Mouse (Mus musculus): ENCODE measurements around the gene Ints7. TPM values are rescaled to one million over a fixed set of nuclear protein-coding genes. Genes with fewer than 3 reads are reported as not detected.

Ints7 gene
- total and polyA plus RNA-seq, 3 experiments: 20.7 to 47.1 (median 25.9) TPM

DNA sequence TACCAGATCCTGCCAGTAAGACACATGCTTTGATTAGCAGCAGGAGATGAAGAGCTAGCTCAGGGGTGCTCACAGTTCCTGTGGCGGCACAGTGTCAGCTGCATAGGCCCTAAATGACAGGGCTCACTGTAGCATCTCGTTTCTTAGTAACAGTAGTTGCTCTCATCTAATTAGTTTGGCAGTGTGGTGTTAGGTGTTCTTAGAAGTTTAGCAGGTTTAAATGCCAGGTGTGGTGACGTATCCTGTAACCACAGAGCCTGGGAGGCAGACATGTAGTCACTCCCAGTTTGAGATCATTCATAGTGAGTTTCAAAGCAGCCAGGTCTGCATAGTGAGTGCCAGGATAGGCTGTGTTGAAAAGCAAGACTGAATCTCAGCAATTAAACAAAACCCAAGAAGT, 4.1 kb downstream of the Ints7 start:
- Histone ChIP-seq H3K27me3 (ENCODE audit: insufficient read depth, low read length) (no peaks in the 10 kb centered on the region), H3K36me3 (replicated peaks) (peaks cover 66% of the 10 kb centered on the region), H3K9me3 (replicated peaks) (peaks cover 9% of the 10 kb centered on the region), H3K4me1 (ENCODE audit: insufficient read depth, low read depth, low read length) (peaks cover 27% of the 10 kb centered on the region), H3K4me3 (ENCODE audit: low read depth, low read length) (no peak overlapping the region)
- no peak for TF ChIP-seq CTCF (IDR thresholded peaks at IDR 0.05; ENCODE audit: low read depth, low read length)
- no peak for TF ChIP-seq TAL1 (conservative IDR thresholded peaks at IDR 0.05; ENCODE audit: low read depth, low read length)
- TF ChIP-seq GATA1 (IDR thresholded peaks at IDR 0.05; ENCODE audit: borderline replicate concordance, low read length): no peak
- no peak for TF ChIP-seq GATA2 (IDR thresholded peaks at IDR 0.05; ENCODE audit: borderline replicate concordance, low read depth, low read length)
- TF ChIP-seq POLR2AphosphoS5 (IDR thresholded peaks at IDR 0.05; ENCODE audit: insufficient replicate concordance, low read depth, low read length): no peak
- ATAC-seq (ENCODE audit: extremely low read depth, insufficient number of reproducible peaks, low FRiP score, poor library complexity, severe bottlenecking) (no peak), DNase-seq (ENCODE audit: low spot score) (no peak)

DNA sequence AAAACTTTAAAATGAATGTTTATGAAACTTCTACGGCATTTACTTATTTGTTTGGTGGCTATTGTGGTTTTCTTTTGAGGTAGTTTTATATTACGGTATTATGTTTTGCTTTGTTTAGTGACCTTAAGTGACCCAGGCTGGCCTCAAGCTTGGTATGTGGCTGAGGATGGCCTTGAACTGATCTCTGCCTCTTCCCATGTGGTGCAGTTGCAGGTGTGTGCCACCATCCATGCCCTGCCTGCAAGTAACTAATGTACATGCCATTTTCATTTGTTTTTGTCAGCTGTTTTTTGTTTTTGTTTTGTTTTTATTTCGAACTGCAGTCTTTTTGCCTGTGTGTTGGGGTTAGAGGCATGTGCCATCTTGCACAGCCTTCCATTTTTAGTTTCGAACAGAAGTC, 6.2 kb downstream of the Ints7 start:
- Histone ChIP-seq H3K36me3 (replicated peaks) (peaks cover 83% of the 10 kb centered on the region), H3K4me3 (ENCODE audit: low read depth, low read length) (no peak overlapping the region), H3K27me3 (ENCODE audit: insufficient read depth, low read length) (no peaks in the 10 kb centered on the region), H3K4me1 (ENCODE audit: insufficient read depth, low read depth, low read length) (peaks cover 23% of the 10 kb centered on the region), H3K9me3 (replicated peaks) (peaks cover 9% of the 10 kb centered on the region)
- TF ChIP-seq CTCF (IDR thresholded peaks at IDR 0.05; ENCODE audit: low read depth, low read length): no peak
- no peak for TF ChIP-seq GATA2 (IDR thresholded peaks at IDR 0.05; ENCODE audit: borderline replicate concordance, low read depth, low read length)
- no peak for TF ChIP-seq GATA1 (IDR thresholded peaks at IDR 0.05; ENCODE audit: borderline replicate concordance, low read length)
- no peak for TF ChIP-seq POLR2AphosphoS5 (IDR thresholded peaks at IDR 0.05; ENCODE audit: insufficient replicate concordance, low read depth, low read length)
- no peak for TF ChIP-seq TAL1 (conservative IDR thresholded peaks at IDR 0.05; ENCODE audit: low read depth, low read length)
- DNase-seq (ENCODE audit: low spot score) (no peak), ATAC-seq (ENCODE audit: extremely low read depth, insufficient number of reproducible peaks, low FRiP score, poor library complexity, severe bottlenecking) (no peak)

DNA sequence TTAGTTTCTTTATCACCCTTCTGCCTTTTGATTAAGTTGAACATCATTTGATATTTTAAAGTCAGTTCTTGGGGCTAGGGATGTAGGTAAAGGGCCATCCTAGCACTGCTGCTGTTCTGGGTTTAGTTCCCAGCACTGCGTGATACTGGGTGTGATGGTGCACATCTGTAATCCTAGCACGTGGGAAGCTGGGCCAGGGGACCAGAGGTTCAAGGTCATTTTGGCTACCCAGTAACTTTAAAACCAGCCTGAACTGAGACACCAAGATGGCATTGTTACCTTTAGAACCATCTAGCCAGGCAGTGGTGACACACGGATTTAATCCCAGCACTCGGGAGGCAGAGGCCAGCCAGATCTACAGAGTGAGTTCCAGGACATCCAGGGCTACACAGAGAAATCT, 8.4 kb downstream of the Ints7 start:
- Histone ChIP-seq H3K9me3 (replicated peaks) (peaks cover 9% of the 10 kb centered on the region), H3K36me3 (replicated peaks) (peaks cover 90% of the 10 kb centered on the region), H3K4me3 (ENCODE audit: low read depth, low read length) (no peak overlapping the region), H3K27me3 (ENCODE audit: insufficient read depth, low read length) (no peaks in the 10 kb centered on the region), H3K4me1 (ENCODE audit: insufficient read depth, low read depth, low read length) (peaks cover 8% of the 10 kb centered on the region; the same call in 1 of the 2 replicates)
- TF ChIP-seq TAL1 (conservative IDR thresholded peaks at IDR 0.05; ENCODE audit: low read depth, low read length): no peak
- no peak for TF ChIP-seq GATA1 (IDR thresholded peaks at IDR 0.05; ENCODE audit: borderline replicate concordance, low read length)
- no peak for TF ChIP-seq GATA2 (IDR thresholded peaks at IDR 0.05; ENCODE audit: borderline replicate concordance, low read depth, low read length)
- TF ChIP-seq CTCF (IDR thresholded peaks at IDR 0.05; ENCODE audit: low read depth, low read length): no peak
- TF ChIP-seq POLR2AphosphoS5 (IDR thresholded peaks at IDR 0.05; ENCODE audit: insufficient replicate concordance, low read depth, low read length): no peak
- DNase-seq (ENCODE audit: low spot score) (no peak), ATAC-seq (ENCODE audit: extremely low read depth, insufficient number of reproducible peaks, low FRiP score, poor library complexity, severe bottlenecking) (no peak)

DNA sequence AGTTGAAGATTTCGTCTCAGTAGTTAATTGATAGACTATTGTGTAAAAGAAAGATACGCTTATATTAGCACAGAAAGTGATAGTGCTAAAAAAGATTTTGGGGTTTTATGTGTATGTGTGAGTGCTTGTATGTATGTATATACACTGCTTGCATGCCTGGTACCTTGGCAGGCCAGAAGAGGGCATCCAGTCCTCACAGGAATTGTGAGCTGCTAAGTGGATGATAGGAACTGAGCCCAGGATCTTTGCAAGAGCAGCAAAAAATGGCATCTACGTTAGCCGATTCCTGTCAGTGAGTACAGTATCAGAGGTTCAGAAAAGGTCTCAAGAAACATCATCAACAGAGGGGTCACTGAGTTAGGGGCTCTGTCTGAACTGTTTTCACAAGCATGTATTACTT, 9.0 kb downstream of the Ints7 start:
- DNase-seq (ENCODE audit: low spot score) (no peak), ATAC-seq (ENCODE audit: extremely low read depth, insufficient number of reproducible peaks, low FRiP score, poor library complexity, severe bottlenecking) (no peak)
- peaks cover 89% of the 10 kb centered on the region for H3K36me3 ChIP-seq (replicated peaks)
- no peak overlapping the region for H3K4me3 ChIP-seq (ENCODE audit: low read depth, low read length)
- TF ChIP-seq GATA2 (IDR thresholded peaks at IDR 0.05; ENCODE audit: borderline replicate concordance, low read depth, low read length) (no peak), CTCF (IDR thresholded peaks at IDR 0.05; ENCODE audit: low read depth, low read length) (no peak), TAL1 (conservative IDR thresholded peaks at IDR 0.05; ENCODE audit: low read depth, low read length) (no peak), GATA1 (IDR thresholded peaks at IDR 0.05; ENCODE audit: borderline replicate concordance, low read length) (no peak), POLR2AphosphoS5 (IDR thresholded peaks at IDR 0.05; ENCODE audit: insufficient replicate concordance, low read depth, low read length) (no peak)
- H3K27me3 ChIP-seq (ENCODE audit: insufficient read depth, low read length): no peaks in the 10 kb centered on the region
- peaks cover 6% of the 10 kb centered on the region; the same call in 1 of the 2 replicates for H3K4me1 ChIP-seq (ENCODE audit: insufficient read depth, low read depth, low read length)
- H3K9me3 ChIP-seq (replicated peaks): peaks cover 6% of the 10 kb centered on the region

DNA sequence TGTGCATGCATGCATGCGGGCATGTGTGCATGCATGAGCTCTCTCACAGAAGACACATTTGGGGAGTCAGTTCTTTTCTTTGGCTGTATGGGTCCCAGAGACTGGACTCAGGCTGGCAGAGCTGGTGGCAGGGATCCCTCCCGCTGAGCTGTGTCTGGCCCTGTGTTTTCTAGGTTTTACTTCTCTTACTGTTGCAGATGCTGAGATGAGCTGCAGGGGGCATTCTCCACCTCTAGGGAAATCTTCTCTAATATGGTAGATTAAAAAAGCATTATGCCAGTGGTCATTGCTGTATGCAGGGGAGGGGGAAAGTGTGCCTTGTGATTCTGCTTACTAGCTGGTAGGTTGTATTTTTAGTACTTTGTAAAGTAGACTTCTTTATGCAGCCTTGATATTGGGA, 10.3 kb downstream of the Ints7 start:
- Histone ChIP-seq H3K9me3 (replicated peaks) (no peaks in the 10 kb centered on the region), H3K4me1 (ENCODE audit: insufficient read depth, low read depth, low read length) (peaks cover 4% of the 10 kb centered on the region; the same call in 1 of the 2 replicates), H3K4me3 (ENCODE audit: low read depth, low read length) (no peak overlapping the region), H3K27me3 (ENCODE audit: insufficient read depth, low read length) (no peaks in the 10 kb centered on the region), H3K36me3 (replicated peaks) (peaks cover 90% of the 10 kb centered on the region)
- TF ChIP-seq GATA2 (IDR thresholded peaks at IDR 0.05; ENCODE audit: borderline replicate concordance, low read depth, low read length): no peak
- no peak for DNase-seq (ENCODE audit: low spot score)
- no peak for ATAC-seq (ENCODE audit: extremely low read depth, insufficient number of reproducible peaks, low FRiP score, poor library complexity, severe bottlenecking)

DNA sequence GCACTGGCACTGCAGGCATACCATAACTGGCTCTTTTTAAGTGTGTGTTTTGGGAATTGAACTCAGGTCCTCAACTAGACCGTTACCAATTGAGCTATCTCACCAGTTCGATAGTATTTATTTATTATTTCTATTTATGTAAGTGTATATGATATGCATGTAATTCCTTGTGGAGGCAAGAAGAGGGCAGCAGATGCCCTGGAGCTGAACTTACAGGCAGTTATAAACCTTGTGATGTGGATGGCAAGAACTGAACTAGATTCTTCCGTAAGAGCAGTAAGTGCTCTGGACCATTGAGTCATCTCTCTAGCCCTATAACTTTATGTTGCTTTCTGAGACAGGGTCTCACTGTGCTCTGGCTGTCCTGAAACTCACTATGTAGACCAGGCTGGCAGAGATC, 11.6 kb downstream of the Ints7 start:
- H3K27me3 ChIP-seq (ENCODE audit: insufficient read depth, low read length): no peaks in the 10 kb centered on the region
- no peaks in the 10 kb centered on the region for H3K9me3 ChIP-seq (replicated peaks)
- no peak overlapping the region for H3K4me3 ChIP-seq (ENCODE audit: low read depth, low read length)
- peaks cover 93% of the 10 kb centered on the region for H3K36me3 ChIP-seq (replicated peaks)
- H3K4me1 ChIP-seq (ENCODE audit: insufficient read depth, low read depth, low read length): no peaks in the 10 kb centered on the region; the same call in 1 of the 2 replicates
- no peak for DNase-seq (ENCODE audit: low spot score)
- no peak for ATAC-seq (ENCODE audit: extremely low read depth, insufficient number of reproducible peaks, low FRiP score, poor library complexity, severe bottlenecking)
- TF ChIP-seq TAL1 (conservative IDR thresholded peaks at IDR 0.05; ENCODE audit: low read depth, low read length): no peak
- no peak for TF ChIP-seq POLR2AphosphoS5 (IDR thresholded peaks at IDR 0.05; ENCODE audit: insufficient replicate concordance, low read depth, low read length)
- TF ChIP-seq CTCF (IDR thresholded peaks at IDR 0.05; ENCODE audit: low read depth, low read length): no peak
- no peak for TF ChIP-seq GATA2 (IDR thresholded peaks at IDR 0.05; ENCODE audit: borderline replicate concordance, low read depth, low read length)
- TF ChIP-seq GATA1 (IDR thresholded peaks at IDR 0.05; ENCODE audit: borderline replicate concordance, low read length): no peak

DNA sequence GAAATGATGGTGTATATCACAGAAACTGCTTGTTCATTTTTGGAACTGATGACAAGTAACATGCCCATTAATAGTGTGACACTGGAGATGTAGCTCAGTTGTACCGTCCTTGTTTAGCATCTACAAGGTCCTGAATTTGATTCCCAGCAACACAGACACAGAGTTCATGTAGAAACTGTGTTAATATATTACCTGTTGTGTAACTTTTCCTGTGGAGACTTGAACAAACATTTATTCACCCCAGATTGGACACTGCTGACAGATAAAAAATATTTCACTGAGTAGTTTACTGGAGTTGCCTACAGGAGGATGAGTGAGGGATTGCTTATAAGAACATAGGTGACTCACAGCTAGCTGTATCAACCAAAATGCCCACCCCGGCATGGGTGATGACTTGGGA, 13.3 kb downstream of the Ints7 start:
- H3K9me3 ChIP-seq (replicated peaks): no peaks in the 10 kb centered on the region
- peaks cover 93% of the 10 kb centered on the region for H3K36me3 ChIP-seq (replicated peaks)
- DNase-seq (ENCODE audit: low spot score) (no peak), ATAC-seq (ENCODE audit: extremely low read depth, insufficient number of reproducible peaks, low FRiP score, poor library complexity, severe bottlenecking) (no peak)
- TF ChIP-seq GATA2 (IDR thresholded peaks at IDR 0.05; ENCODE audit: borderline replicate concordance, low read depth, low read length): no peak
- TF ChIP-seq POLR2AphosphoS5 (IDR thresholded peaks at IDR 0.05; ENCODE audit: insufficient replicate concordance, low read depth, low read length): no peak
- no peak for TF ChIP-seq TAL1 (conservative IDR thresholded peaks at IDR 0.05; ENCODE audit: low read depth, low read length)
- no peak for TF ChIP-seq GATA1 (IDR thresholded peaks at IDR 0.05; ENCODE audit: borderline replicate concordance, low read length)
- TF ChIP-seq CTCF (IDR thresholded peaks at IDR 0.05; ENCODE audit: low read depth, low read length): no peak
- 0 out of 2 replicates have a peak, but pooled peaks cover 3% of the 10 kb centered on the region for H3K4me1 ChIP-seq (ENCODE audit: insufficient read depth, low read depth, low read length)
- no peak overlapping the region for H3K4me3 ChIP-seq (ENCODE audit: low read depth, low read length)
- no peaks in the 10 kb centered on the region for H3K27me3 ChIP-seq (ENCODE audit: insufficient read depth, low read length)

All from G1E (cell line).